Mouse (Mus musculus) adrenal gland, postnatal 36 days (tissue): ENCODE results near the gene Trpm1. TPM values are rescaled to one million over a fixed set of nuclear protein-coding genes. Genes with fewer than 3 reads are reported as not detected.
"Not testable (repeated sequence)": the region's sequence is repeated elsewhere in the genome, so short reads cannot be mapped to it uniquely, and the experiment has no call there.

Experiments
- DNase-seq, 2 experiments: peaks; one replicate each; pipeline ENCODE4 v3.0.0; 2021; ENCODE audit warnings: mixed read lengths in 1 of 2
- long read RNA-seq, 2 experiments: library from polyadenylated mRNA; stranded (forward); transcript quantifications; one replicate each; pipeline ENCODE4 v2.0.0; 2021; ENCODE audit warnings: borderline sequencing depth in 2 of 2
- total RNA-seq, 2 experiments: library from RNA; stranded (reverse); gene quantifications; 2 replicates each; pipeline ENCODE4 v1.2.3; 2021

Trpm1 gene
- not detected for total RNA-seq
- long read RNA-seq, experiment 1 = 0 reads
- long read RNA-seq, experiment 2 = 0 reads

DNA sequence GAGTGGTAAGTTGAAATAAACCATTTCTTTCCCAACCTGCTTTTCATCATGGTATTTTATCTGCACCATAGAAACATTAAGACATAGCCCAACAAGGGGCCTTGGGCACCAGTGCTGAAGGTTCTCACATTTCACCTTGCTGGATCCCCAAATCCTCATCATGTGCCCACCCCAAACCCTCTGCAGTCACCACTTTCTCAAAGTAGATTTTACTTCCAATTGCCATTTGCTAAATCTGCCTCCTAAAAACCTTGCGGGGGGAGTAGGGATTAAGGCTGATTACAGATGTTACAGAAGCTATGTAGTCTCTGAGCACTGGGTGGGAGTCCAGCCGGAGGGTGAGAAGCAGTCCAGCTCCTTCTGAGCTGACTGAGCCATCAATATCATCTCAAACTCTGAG lies at the start of gene Trpm1:
Trpm1 (plus strand) TSS at position 301 of the 400 bp plus-strand sequence.
- DNase-seq = no peak

DNA sequence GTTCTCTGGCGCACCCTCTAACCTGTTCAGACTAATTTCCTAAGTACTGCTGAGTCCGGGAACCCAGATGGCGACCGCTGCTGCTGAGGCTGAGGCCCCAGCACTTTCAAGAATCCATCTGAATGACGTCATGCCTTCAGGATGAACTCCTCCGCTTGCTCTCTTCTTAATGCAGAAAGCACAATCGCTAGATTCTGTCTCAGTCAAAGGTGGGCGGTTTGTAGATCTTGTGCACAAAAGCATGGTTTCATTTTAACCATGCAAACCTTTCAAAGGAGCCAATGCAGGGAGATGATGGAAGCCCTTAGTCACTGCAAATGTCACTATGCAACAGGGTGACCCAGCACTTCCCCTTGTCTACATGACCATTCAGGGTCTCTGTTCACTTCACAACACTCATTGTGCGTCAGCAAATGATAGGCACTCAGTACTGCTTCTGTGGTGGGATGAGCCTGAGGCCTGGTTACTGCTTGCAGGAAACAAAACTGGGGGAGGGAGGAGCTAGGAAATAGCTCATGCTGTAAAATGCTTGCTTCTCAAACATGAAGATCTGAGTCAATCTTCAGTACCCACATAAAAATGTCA lies 31.4 kb upstream of the Trpm1 start:
- no peak for DNase-seq

DNA sequence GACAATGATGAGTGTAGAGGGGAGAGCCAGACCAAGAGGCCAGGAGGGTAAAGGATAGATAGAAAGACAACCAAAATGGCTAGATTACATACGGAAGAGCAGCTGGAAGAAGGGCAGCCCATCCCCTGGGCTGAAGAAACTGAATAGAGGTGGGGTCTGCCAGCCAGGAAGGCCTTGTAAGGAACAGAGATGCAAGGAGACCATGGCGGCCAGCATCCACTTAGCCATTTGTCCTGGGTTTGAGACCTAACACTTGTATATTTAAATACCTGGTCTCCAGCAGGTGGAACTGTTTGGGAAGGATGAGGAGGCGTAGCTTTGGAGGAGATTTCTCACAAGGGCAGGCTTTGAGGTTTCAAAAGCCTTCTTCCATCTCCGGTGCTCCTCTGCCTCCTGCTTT lies 29.9 kb upstream of the Trpm1 start:
- no peak for DNase-seq

DNA sequence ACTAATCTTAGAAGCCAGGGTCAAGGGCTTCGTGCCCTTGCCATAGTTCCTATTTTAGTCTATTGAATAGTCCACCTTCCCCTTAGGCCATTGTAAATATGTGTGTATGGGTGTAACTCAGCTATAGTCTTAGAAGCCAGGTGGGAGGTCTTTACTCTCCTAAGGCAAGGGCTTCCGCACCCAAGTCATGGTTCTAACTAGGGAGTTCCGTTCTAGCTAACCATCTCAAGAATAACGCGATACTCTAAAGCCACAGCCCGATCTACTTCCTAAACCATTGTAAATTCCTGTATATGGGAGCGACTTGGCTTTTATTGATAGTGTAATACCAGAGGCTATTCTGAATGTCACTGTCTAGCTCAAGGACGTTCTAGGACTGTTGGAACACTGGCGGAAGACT lies 27.6 kb upstream of the Trpm1 start:
- not testable (repeated sequence) for DNase-seq

DNA sequence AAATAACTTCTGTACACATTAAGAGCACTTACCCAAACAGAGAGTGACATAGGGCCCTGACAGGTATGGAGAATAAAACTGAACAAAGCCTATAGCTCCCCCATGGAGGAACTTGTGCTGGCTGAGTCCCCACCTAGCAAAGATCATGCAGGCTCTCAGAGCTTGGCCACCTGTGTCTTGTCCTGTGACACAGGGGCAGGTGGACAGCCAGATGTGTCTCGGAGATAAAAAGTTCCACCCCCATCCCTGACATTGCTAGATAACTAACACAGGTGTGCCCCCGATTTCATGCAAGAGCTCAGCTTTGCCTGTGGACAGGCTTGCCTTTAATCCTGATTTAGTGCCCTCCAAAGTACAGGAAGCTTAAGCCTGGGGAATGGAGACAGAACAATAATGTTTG lies 13.8 kb upstream of the Trpm1 start:
- no peak for DNase-seq

DNA sequence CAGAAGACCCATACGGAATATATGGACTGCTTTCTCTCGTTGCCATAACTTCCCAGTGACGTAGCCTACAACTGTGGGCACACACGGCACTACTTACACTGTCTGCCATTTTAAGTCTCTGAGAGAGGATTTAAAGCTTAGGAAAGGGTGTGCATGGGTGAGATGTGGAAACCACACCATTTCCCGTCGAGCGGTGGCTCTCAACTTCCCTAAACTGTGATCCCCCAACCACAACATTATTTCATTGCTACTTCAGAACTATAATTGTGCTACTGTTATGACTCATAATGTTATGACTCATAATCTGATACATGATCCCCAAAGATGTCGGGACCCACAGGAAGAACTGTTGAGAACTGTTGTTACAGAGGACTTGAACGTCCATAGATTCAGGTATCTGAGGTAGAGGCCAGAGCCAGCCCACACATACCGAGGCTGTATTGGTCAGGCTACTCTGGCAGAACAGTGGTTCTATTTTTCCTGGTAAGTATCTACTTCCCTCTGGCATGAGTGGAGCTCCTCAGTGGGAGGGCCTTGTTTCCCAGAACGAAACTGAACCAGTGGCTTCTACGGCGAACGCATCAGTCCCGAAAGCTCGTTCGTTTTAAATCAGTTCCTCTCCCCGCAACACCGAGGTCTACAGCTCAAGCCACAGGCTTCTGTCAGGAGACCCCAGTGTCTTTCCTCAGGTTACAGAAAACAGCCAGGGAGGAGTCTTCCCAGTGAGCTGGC lies 12.2 kb upstream of the Trpm1 start:
- no peak for DNase-seq

DNA sequence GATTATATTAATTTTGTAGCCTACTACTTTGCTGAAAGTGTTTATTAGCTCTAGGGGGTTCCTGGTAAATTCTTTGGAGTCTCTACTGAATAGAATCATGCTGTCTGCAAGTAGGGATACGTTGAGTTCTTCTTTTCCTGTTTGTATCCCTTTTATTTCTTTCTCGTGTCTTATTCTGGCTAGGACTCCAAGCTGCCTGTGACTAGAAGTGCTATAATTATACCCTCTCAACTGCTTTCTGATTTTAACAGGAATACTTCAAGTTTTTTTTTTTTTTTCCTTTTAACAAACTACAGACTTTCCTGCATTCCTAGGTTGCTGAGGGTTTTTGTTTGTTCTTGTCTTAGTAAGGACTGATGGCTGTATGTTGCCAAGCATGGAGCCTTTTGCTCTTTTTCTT lies 4.3 kb upstream of the Trpm1 start:
- no peak for DNase-seq

DNA sequence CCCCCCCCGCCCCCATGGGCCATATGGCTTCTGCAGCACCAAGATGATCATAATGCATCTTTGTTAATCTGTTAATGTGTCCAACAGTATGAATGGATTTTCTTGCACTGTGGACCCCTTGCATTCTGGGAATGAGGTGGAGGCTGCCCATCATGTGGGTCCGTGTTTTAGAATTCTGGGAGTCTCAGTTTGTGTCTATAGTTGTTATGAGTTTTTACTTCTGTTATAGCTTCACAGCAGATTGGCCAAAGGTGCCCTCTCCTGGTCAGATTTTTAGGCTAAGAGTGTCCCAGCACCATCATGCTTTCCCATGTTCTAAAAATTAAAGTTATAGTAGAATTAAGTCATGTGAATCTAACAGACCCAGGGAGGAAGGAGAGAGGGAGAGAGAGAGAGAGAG lies 3.9 kb upstream of the Trpm1 start:
- peak in 1 of 2 experiments; percentile 30 for DNase-seq

DNA sequence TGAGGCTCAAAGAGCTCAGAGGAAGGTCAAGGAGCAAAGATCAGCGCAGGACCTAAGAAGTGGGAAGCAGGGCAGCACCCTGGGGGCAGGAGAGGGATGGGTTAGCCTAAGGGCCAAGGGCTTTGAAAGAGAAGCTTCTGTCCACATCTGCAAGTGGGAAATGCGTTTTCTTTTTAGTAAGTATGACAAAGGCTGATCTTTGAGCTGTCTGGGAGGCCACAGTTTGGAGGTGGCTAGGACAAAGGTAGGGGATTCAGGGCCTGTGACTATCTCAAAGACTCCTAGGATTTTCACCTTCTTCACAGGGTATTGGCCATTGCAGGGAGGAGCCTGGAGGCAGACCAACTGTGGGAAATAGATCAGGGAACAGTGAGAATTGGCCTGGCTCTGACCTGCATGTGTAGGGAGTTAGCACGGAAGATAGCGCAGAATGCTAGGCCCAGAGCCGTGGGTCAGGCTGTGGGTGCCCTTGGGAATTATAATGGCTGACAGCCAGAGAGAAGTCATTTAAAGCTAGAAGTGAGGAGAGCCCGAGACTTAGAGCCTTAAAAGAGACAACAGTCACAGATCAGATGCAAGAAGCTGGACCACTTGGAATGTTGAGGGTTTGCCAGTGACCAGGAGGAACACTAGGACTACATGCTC lies 3.1 kb upstream of the Trpm1 start:
- peak in 1 of 2 experiments; percentile 27 for DNase-seq

DNA sequence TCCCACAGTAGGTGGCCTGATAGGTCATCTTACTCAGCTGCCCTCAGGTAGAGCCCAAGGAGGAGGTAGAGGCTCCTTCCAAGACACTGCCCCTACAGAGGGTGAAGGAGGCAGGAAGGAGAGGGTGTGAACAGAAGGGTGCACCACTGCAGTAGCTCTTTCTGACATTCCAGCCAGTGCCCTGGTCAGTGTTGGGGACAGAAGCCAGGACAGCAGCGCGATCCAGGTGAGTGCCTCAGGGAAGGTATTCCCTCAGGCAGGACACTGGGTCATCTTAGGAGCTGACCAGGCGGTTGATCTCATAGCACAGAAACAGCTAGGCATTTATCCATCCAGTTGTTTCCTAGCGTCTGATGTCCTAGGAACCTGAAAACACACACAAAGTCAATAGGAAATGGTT lies 1.6 kb downstream of the Trpm1 start:
- no peak for DNase-seq

DNA sequence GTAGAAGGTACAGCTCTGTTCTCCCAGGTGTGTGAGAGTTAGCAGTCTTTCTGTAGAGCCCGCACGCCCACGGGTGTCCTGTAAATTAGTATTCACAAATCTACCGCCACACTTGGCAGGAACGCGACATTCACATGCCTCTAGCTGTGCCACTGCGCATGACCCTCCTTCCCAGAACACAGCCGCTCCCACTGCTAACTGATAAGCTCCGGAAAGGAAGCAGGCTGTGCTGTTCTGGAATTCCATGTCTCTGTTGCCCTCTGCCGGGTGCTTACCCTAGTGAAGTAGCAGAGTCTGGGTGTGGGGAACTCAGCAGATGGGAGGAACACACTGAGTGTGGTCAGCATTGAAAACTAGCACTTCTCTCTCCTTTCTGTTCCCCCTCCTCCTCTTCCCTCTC lies 2.1 kb downstream of the Trpm1 start:
- DNase-seq = peak; percentile 85 to 90

DNA sequence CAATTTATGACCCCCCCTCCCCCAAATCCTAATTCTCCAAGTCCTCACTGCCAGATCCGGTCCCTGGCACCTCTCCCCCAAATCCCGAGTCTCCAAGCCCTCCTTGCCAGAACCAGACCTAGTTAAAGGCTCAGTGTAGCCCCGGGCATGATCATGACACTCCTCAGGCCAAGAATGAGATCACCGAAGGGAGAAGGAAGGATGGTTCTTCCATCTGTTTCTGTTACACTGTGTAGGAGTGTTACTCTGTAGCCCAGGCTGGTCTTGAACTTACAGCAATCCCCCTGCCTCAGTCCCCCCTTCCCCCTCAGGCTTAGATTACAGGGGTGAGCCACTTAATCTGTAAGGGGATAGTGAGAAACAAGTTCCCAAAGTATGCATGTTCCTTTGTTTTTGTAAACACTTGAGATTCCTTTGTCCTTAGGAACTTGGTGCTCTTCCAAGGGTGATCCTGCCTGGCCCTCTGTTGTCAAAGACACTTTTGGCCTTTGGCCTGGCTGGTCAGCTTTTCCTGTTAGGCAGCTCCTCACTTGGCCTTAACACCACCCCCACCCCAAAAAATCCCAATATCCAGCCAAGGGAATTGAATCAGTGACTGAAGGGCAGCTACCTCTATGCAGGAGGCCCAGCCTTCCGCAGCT lies 2.8 kb downstream of the Trpm1 start:
- peak in 1 of 2 experiments; percentile 45 for DNase-seq

DNA sequence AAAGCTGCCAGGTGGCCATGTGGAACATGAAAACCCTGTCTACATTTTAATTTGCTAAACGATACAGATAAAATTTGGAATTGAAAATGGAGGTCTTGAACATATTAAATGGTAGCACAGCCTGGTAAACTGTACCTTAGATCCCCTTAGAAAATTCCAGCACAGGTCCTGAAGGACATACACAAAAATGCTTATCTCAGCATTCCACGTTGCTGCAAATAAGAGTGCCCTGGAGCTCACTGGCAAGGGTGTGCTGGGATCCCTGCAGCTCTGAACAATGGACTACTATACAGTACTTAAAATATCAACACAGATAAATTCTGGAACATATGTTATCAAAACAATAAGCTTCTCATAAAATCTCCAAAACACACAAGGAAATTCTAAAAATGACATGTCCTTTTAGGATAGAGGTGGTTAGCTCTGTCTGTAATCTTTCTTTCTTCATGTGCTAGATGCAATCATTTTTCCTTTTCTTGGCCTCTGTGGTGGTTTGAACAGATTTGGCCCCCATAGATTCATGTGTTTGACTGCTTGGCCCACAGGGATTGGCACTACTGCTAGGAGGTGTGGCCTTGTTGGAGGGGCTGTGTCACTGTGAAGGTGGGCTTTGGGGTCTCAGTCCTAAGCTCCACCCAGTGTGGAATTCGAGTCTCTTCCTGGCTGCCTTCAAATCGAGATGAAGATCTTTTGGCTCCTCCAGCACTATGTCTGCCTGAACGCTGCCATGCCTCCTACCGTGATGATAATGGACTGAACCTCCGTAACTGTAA lies 3.5 kb downstream of the Trpm1 start:
- DNase-seq = no peak

DNA sequence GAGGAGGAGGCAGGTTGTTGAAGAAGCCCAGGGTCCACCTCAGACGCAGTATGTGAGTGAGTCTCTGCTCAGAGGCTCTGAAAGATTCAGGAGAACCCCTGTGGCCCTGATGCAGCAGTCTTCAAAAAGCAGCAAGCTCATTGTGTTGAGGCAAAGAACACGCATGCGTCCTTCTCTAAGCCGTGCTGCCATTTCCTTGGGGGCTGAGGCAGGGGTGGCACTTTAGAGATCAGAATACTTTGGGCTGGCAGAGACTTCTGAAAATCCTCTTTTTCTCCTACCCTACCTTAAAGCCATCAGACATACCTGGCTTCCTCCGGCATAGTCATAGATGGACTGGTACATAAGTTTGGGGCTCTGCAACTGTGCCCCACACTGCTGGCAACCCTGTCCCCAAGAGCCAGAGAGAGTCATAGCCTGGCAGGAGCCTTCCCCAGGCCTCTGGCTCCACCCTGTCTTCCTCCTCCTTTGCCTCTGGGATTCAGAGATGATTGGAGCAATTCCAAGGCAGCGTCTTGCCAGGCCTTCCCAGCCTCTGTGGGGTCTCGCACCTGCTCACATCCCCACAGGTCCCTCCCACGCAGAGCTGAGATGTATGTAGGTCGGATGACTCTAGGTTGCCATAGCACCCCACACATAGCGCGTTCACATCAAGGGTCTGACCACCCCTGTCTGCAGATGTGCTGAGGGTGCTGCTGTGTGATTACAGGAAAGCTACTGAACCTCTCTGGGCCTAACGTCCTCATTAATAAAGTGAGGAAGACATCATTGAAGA lies 4.8 kb downstream of the Trpm1 start:
- DNase-seq = no peak

DNA sequence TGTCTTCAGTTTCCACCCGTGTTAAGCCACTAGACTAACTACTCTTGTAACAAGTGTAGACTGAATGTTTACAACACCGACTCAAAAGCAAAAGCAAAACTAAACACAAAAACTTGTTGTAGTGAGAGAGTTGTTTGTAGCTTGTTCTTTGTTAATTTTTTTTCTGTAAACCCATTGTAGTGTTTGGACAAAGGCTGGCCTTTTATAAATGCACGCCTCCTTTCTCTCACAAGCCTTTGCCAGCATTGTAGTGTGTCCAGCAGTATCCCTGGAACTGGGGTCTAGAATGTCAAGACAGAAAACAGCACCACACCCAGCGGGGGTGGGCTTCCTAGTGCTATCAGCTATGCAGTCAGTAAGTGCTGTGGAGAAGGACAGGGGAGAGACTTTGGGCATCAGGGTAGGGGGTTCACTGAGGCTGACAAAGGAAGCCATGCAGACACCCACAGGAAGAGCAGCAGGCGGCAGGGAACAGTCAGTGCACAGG lies 5.5 kb downstream of the Trpm1 start:
- DNase-seq = no peak

DNA sequence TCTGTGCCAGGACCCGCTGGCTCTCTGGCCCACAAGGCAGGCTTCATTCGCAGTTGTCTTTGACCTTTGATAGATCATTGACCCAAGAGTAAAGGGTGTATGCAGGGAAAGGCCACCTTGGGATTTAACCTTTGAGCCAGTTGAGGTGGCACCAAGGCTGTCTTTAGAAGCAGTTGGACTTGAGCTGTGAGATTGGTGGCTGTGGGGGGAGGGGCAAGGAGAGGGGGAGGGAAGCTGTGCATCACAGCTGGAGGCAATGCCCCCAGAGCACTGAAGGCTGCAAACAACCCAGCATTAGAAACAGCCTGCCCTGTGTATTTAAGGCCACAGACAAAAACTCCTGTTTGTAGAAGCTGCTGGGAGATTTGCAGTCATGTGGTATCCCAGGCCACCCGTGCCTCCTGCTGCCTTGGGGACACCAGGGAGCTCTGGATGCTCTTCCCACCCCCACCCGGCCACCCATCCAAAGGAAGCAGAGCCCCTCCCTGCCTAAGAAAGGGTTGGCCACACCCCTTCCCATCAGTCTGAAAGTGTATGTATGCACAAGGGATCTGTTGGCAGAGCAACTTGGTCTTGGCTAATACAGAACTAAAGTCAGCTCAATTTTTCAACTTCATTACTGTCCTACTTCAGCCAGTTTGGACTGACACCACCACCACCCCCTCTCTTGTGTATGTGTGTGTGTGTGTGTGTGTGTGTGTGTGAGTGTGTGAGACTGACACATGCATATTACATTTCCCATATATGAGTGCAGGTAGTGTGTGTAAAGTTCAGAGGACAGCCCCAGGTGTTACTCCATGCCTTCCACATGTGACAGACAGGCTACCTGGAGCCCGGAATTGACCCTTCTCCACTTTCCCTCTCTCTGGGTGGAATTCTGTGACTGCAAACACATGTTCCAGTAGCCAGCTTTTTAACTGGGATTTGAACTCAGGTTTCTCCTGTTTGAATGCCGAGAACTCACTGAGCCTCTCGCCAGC lies 6.3 kb downstream of the Trpm1 start:
- no peak for DNase-seq

DNA sequence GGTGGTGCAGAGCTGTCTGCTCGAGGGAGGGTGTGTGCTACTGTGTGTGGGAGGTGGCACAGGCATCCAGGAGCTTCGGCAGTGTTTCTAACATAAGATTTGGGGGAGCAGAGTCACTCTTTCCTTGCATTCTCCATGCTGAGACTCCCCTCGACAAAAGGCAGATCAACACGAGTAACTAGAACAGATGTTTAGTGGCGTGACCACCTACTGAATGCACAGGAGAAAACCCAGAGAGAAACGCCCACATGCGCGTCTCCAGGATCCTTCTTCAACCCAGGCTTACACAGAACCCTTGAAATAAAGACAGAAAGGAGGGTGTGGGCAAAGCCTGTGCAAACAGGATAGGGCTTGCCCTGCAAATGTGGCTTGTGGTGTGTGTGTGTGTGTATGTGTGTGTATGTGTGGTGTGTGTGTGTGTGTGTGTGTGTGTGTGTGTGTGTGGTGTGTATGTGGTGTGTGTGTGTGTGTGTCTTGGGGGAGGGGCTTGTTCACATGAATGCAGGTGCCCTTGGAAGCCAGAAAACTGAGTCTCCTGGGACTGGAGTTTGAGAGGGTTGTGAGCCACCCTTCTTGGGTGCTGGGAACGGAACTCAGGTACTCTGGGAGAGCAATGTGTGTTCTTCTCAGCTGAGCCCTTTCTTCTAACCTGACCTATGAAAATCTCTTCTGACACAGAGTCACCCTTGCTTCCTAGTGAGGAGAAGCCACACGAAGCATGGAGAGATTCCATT lies 7.3 kb downstream of the Trpm1 start:
- no peak for DNase-seq

DNA sequence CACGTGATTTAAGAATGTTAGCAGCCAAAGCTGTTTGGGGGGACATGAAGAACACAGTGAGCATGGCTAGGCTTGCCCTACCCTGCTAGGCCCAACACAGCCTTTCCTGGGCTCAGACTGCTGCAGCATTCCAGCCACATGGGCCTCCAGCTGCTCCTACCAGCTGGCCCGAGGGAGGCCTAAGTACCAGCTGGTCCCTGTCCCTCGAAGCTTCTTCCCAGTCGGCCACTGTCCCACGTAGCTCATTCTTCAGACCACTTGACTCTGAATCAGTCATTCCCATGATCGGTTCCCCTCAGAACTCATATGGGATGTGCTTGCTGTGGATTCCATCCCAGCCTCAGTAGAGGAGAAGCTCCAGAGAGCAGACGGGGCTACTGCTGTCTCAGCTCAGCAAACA lies 8.4 kb downstream of the Trpm1 start:
- no peak for DNase-seq

DNA sequence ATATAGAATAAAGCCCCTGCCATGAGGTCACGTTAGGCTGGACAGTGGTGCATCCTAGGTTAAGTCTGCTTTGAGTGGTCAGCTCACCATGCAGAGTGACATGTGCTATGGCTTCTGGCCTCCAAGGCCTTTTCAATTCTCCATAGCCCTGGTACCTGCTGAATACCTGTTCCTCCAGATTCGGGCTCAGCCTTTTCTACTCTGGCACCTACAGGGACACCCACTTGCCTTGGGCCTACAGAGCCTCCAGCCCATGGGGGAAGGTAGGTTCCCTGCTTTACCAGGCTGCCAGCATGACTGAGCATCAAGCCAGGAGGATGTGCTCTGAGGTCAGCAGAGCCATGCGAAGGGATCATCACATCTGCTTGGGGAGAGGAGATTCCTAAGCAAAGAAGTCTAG lies 9.5 kb downstream of the Trpm1 start:
- DNase-seq = no peak
